Mouse (Mus musculus): ENCODE results near the gene Kif13a. TPM values are rescaled to one million over a fixed set of nuclear protein-coding genes. Genes with fewer than 3 reads are reported as not detected.
A peak's percentile ranks its signal among the peaks of the same experiment; 100 is the strongest.

Gene Kif13a
- polyA plus RNA-seq, 1 experiment from 2014 or later = 14.5 TPM

DNA sequence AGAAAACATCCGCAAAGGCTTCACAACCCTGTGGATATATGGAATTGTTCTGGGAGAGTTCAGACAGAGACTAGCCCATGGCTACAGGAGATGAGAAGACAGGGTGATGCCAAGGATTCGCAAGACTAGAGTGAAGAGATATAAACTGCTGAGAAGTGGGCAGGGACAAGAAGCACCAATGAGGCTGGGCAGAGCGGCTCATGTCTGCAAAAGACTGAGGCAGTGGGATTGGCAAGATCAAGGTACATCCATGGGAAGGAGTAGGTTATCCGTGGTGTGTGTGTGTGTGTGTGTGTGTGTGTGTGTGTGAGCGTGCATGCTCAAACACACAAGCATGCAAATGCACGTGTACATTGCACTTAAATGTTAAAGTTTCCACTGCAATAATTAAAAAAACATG lies 49.4 kb downstream of the Kif13a start:
- Histone ChIP-seq H3K9me3 (no peaks in the 10 kb centered on the region), H3K4me2 (no peak overlapping the region), H3K27me3 (no peaks in the 10 kb centered on the region), H3K27ac (no peak overlapping the region), H3K9ac (no peak overlapping the region), H3K4me3 (no peak overlapping the region), H3K4me1 (peaks cover 18% of the 10 kb centered on the region; the same call in 1 of the 2 replicates), H3K36me3 (no peaks in the 10 kb centered on the region)
- ATAC-seq (ENCODE audit: insufficient number of reproducible peaks, insufficient read depth, low FRiP score, low TSS enrichment, low read depth) = no peak
- WGBS = 67% methylated on average over 6 of the region's 6 CpGs

GRCm38 (mm10) chr13:46877049-46877448 lies 52.6 kb downstream of the Kif13a start:
- 85% methylated on average over 4 of the region's 4 CpGs for WGBS
- Histone ChIP-seq H3K9ac (peak overlapping the region; percentile 16; the same call in 1 of the 2 replicates), H3K27me3 (no peaks in the 10 kb centered on the region), H3K4me3 (no peak overlapping the region), H3K36me3 (no peaks in the 10 kb centered on the region), H3K4me2 (no peak overlapping the region), H3K4me1 (peaks cover 2% of the 10 kb centered on the region; the same call in 1 of the 2 replicates), H3K27ac (no peak overlapping the region), H3K9me3 (no peaks in the 10 kb centered on the region)
- no peak for ATAC-seq (ENCODE audit: insufficient number of reproducible peaks, insufficient read depth, low FRiP score, low TSS enrichment, low read depth)

DNA sequence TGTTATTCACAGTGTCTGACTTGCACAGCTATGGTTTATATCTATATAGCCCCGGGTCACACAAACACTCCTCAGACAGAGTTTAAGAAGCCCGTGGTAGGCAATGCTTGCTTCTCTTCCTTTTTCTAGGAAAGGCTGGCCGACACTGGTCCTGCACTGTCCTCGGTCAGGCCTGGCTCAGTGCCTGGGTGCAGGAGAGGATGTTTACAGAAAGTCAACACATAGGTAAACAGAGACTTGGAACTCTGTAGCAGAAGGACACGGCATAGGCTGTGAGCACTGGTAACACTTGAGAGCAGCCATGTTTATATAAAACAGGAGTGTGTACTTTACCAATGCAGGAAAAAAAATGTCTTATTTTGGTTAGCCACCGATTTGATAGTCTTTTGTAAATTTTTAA lies 54.3 kb downstream of the Kif13a start:
- H3K27me3 ChIP-seq = no peaks in the 10 kb centered on the region
- no peak overlapping the region for H3K4me3 ChIP-seq
- no peak overlapping the region for H3K9ac ChIP-seq
- H3K4me2 ChIP-seq = no peak overlapping the region
- no peaks in the 10 kb centered on the region for H3K36me3 ChIP-seq
- peaks cover 3% of the 10 kb centered on the region; the same call in 1 of the 2 replicates for H3K4me1 ChIP-seq
- no peak overlapping the region for H3K27ac ChIP-seq
- 67% methylated on average over 6 of the region's 6 CpGs for WGBS
- H3K9me3 ChIP-seq = no peaks in the 10 kb centered on the region
- no peak for ATAC-seq (ENCODE audit: insufficient number of reproducible peaks, insufficient read depth, low FRiP score, low TSS enrichment, low read depth)

- H3K9ac ChIP-seq = no peak overlapping the region
- ATAC-seq (ENCODE audit: insufficient number of reproducible peaks, insufficient read depth, low FRiP score, low TSS enrichment, low read depth) = no peak
- 78% methylated on average over 11 of the region's 11 CpGs for WGBS
- H3K36me3 ChIP-seq = no peaks in the 10 kb centered on the region
- H3K27ac ChIP-seq = no peak overlapping the region
- H3K4me2 ChIP-seq = no peak overlapping the region
- no peaks in the 10 kb centered on the region for H3K27me3 ChIP-seq
- no peaks in the 10 kb centered on the region for H3K9me3 ChIP-seq
- H3K4me1 ChIP-seq = peaks cover 6% of the 10 kb centered on the region; the same call in 1 of the 2 replicates
- H3K4me3 ChIP-seq = no peak overlapping the region
These were observed 56.9 kb downstream of the Kif13a start for GRCm38 (mm10) chr13:46872732-46873131.

GRCm38 (mm10) chr13:46872194-46872593 lies 57.5 kb downstream of the Kif13a start:
- WGBS = 75% methylated on average over 6 of the region's 6 CpGs
- no peaks in the 10 kb centered on the region for H3K9me3 ChIP-seq
- no peak overlapping the region for H3K4me3 ChIP-seq
- H3K27me3 ChIP-seq = no peaks in the 10 kb centered on the region
- ATAC-seq (ENCODE audit: insufficient number of reproducible peaks, insufficient read depth, low FRiP score, low TSS enrichment, low read depth) = no peak
- no peak overlapping the region for H3K4me2 ChIP-seq
- no peaks in the 10 kb centered on the region for H3K36me3 ChIP-seq
- H3K4me1 ChIP-seq = peaks cover 6% of the 10 kb centered on the region; the same call in 1 of the 2 replicates
- H3K9ac ChIP-seq = no peak overlapping the region
- no peak overlapping the region for H3K27ac ChIP-seq

DNA sequence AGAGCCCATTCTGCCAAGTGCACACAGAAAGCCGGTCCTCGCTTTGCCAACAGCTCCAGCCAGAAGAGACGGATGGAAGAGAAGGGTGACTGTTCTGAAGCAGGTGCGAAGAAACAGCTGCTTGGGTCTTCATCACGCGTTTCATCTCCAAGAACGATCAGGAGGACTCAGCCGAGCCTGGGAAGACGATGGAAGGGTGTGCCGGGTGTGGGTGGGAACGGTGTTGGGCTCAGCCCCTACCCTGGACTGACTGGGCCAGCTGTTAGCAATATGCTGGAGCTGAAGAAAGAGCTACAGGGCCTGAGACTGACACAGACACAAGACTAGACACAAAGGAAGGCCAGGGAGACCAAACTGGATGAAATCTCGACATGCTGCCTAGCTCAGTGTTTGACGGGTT lies 60.2 kb downstream of the Kif13a start:
- Histone ChIP-seq H3K9ac (no peak overlapping the region), H3K27me3 (no peaks in the 10 kb centered on the region), H3K9me3 (no peaks in the 10 kb centered on the region), H3K4me2 (no peak overlapping the region), H3K4me3 (no peak overlapping the region), H3K4me1 (peaks cover 4% of the 10 kb centered on the region; the same call in 1 of the 2 replicates), H3K27ac (no peak overlapping the region), H3K36me3 (peaks cover under 1% of the 10 kb centered on the region; the same call in 1 of the 2 replicates)
- WGBS = 90% methylated on average over 13 of the region's 13 CpGs
- no peak for ATAC-seq (ENCODE audit: insufficient number of reproducible peaks, insufficient read depth, low FRiP score, low TSS enrichment, low read depth)

DNA sequence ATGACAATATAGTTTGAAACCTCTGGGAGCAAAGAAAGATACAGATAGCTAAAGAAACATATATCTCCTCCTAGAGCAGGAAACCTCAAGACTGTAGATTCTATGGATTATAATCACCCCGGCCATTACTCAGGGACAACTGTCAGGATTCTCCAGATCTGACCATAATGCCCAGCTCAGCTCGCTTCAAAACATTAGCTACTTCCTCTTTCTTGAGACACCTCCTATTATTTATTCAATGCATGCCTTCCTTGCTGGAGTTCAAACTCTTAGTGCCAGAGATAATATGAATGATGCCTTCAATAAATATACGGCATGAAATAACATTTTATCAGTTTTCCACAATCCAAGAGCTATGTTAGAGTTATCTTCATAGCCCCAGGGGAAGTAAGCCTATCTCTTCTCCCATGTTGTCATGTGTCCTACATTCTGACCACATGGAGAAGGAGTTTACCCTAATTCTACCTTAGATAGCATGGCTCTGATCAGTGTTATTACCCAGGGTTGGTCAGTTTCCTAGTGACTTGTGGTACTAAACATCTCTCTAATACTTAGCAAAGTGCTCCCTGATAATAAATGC lies 66.4 kb downstream of the Kif13a start:
- no peak for ATAC-seq (ENCODE audit: insufficient number of reproducible peaks, insufficient read depth, low FRiP score, low TSS enrichment, low read depth)
- Histone ChIP-seq H3K9me3 (no peaks in the 10 kb centered on the region), H3K4me3 (no peak overlapping the region), H3K9ac (no peak overlapping the region), H3K27ac (no peak overlapping the region), H3K4me2 (no peak overlapping the region), H3K36me3 (peaks cover 5% of the 10 kb centered on the region; the same call in 1 of the 2 replicates), H3K4me1 (no peaks in the 10 kb centered on the region), H3K27me3 (no peaks in the 10 kb centered on the region)
- 82% methylated on average over 3 of the region's 3 CpGs for WGBS

GRCm38 (mm10) chr13:46859876-46860275 lies 69.8 kb downstream of the Kif13a start:
- H3K4me3 ChIP-seq = no peak overlapping the region
- H3K4me1 ChIP-seq = no peaks in the 10 kb centered on the region; the same call in 1 of the 2 replicates
- no peak for ATAC-seq (ENCODE audit: insufficient number of reproducible peaks, insufficient read depth, low FRiP score, low TSS enrichment, low read depth)
- no peak overlapping the region for H3K4me2 ChIP-seq
- H3K36me3 ChIP-seq = peaks cover 5% of the 10 kb centered on the region; the same call in 1 of the 2 replicates
- 91% methylated on average over 2 of the region's 2 CpGs for WGBS
- H3K9ac ChIP-seq = no peak overlapping the region
- no peak overlapping the region for H3K27ac ChIP-seq
- H3K9me3 ChIP-seq = no peaks in the 10 kb centered on the region
- H3K27me3 ChIP-seq = no peaks in the 10 kb centered on the region

GRCm38 (mm10) chr13:46859173-46859572 lies 70.5 kb downstream of the Kif13a start:
- WGBS = 96% methylated on average over 2 of the region's 2 CpGs

GRCm38 (mm10) chr13:46858835-46859152 lies 70.9 kb downstream of the Kif13a start:
- Histone ChIP-seq H3K4me2 (no peak overlapping the region), H3K9me3 (no peaks in the 10 kb centered on the region), H3K36me3 (no peaks in the 10 kb centered on the region), H3K4me3 (no peak overlapping the region), H3K4me1 (no peaks in the 10 kb centered on the region; the same call in 1 of the 2 replicates), H3K9ac (no peak overlapping the region), H3K27me3 (no peaks in the 10 kb centered on the region), H3K27ac (no peak overlapping the region)
- 82% methylated on average over 8 of the region's 8 CpGs for WGBS
- ATAC-seq (ENCODE audit: insufficient number of reproducible peaks, insufficient read depth, low FRiP score, low TSS enrichment, low read depth) = no peak

More at GRCm38 (mm10) chr13:46859173-46859572, 70.5 kb downstream of the Kif13a start:
- no peak overlapping the region for H3K9ac ChIP-seq
- no peaks in the 10 kb centered on the region; the same call in 1 of the 2 replicates for H3K4me1 ChIP-seq
- no peaks in the 10 kb centered on the region for H3K9me3 ChIP-seq
- no peak overlapping the region for H3K27ac ChIP-seq
- no peaks in the 10 kb centered on the region for H3K27me3 ChIP-seq
- peaks cover 1% of the 10 kb centered on the region; the same call in 1 of the 2 replicates for H3K36me3 ChIP-seq
- no peak overlapping the region for H3K4me2 ChIP-seq
- no peak for ATAC-seq (ENCODE audit: insufficient number of reproducible peaks, insufficient read depth, low FRiP score, low TSS enrichment, low read depth)
- no peak overlapping the region for H3K4me3 ChIP-seq

- Histone ChIP-seq H3K27me3 (no peaks in the 10 kb centered on the region), H3K4me1 (no peaks in the 10 kb centered on the region; the same call in 1 of the 2 replicates), H3K9ac (no peak overlapping the region), H3K36me3 (no peaks in the 10 kb centered on the region), H3K27ac (no peak overlapping the region), H3K4me3 (no peak overlapping the region), H3K4me2 (no peak overlapping the region), H3K9me3 (no peaks in the 10 kb centered on the region)
- ATAC-seq (ENCODE audit: insufficient number of reproducible peaks, insufficient read depth, low FRiP score, low TSS enrichment, low read depth) = no peak
- WGBS = 86% methylated on average over 8 of the region's 8 CpGs
These were observed 71.4 kb downstream of the Kif13a start for GRCm38 (mm10) chr13:46858143-46858834.

GRCm38 (mm10) chr13:46854456-46854855 lies 75.2 kb downstream of the Kif13a start:
- WGBS = 87% methylated on average over 5 of the region's 5 CpGs
- Histone ChIP-seq H3K36me3 (no peaks in the 10 kb centered on the region), H3K4me3 (no peak overlapping the region), H3K9ac (no peak overlapping the region), H3K27ac (no peak overlapping the region), H3K4me1 (peaks cover 5% of the 10 kb centered on the region), H3K27me3 (no peaks in the 10 kb centered on the region), H3K9me3 (no peaks in the 10 kb centered on the region), H3K4me2 (no peak overlapping the region)
- no peak for ATAC-seq (ENCODE audit: insufficient number of reproducible peaks, insufficient read depth, low FRiP score, low TSS enrichment, low read depth)
